In genomic region chr15:101232607-101233006, GRCm38 (mm10) we compare ENCODE assay signal across 14 mouse cellular contexts. TPM values are rescaled to one million over a fixed set of nuclear protein-coding genes. Genes with fewer than 3 reads are reported as not detected.
DNase-seq lines count a peak whose midpoint lies in the region; ATAC-seq and TF ChIP-seq lines count a peak whose summit lies in the region.
"Had no signal": no experiment of that assay in that cellular context is flagged by ENCODE, and none has a peak within 500 bp of the region (broad histone marks: within the 10 kb centered on the region; RNA-seq: fewer than 3 reads in every experiment).

No protein-coding gene starts in this region.

- intact Hi-C loops in left cerebral cortex, adult 2 months (cut with DNase I), result no loop called here
- intact Hi-C loops in left cerebral cortex, postnatal 36 days (cut with DNase I), result no loop called here

- no peak overlapping the region for H3K9ac ChIP-seq in limb, embryonic 15.5 days
- H3K9ac ChIP-seq: forebrain, embryonic 15.5 days; liver, embryonic 13.5 days had no signal

- 42% methylated on average over 4 of the region's 4 CpGs for WGBS in limb, embryonic 15.5 days

- peak overlapping the region; percentile 72 for H3K27ac ChIP-seq in left cerebral cortex, adult 2 months
- peak overlapping the region; percentile 27; the same call in 1 of the 2 replicates for H3K27ac ChIP-seq in limb, embryonic 15.5 days
- H3K27ac ChIP-seq: forebrain, embryonic 15.5 days; liver, embryonic 13.5 days had no signal

- DNase-seq in left cerebral cortex, adult 2 months (ENCODE audit: extremely low spot score in 1 of 2, low spot score in 2 of 2), result no peak
- DNase-seq in left cerebral cortex, postnatal 36 days (ENCODE audit: low spot score in 2 of 2), result no peak
- DNase-seq in thymus, postnatal 14 days, result peak; percentile 42
- DNase-seq in thymus, adult 18-20 months, result no peak
- DNase-seq in liver (no peak), MN1 (ENCODE audit: low spot score) (no peak)
- DNase-seq: adrenal gland, postnatal 10 days; kidney, postnatal 14 days; layer of hippocampus, postnatal 36 days; liver, embryonic 13.5 days; right cerebral cortex, postnatal 4 days had no signal

- peaks cover 35% of the 10 kb centered on the region for H3K36me3 ChIP-seq in limb, embryonic 15.5 days

- no peaks in the 10 kb centered on the region for H3K27me3 ChIP-seq in limb, embryonic 15.5 days
- H3K27me3 ChIP-seq: forebrain, embryonic 15.5 days had no signal

- no peak for ATAC-seq in limb, embryonic 15.5 days (ENCODE audit: insufficient number of reproducible peaks, low FRiP score, low TSS enrichment, low read depth)
- ATAC-seq: forebrain, embryonic 15.5 days; inflammation-experienced regulatory T-cells, adult 6 months had no signal

- H3K4me2 ChIP-seq in limb, embryonic 15.5 days, result no peak overlapping the region
- H3K4me2 ChIP-seq: forebrain, embryonic 15.5 days; liver, embryonic 13.5 days had no signal

- H3K9me3 ChIP-seq in limb, embryonic 15.5 days, result no peaks in the 10 kb centered on the region
- H3K9me3 ChIP-seq: forebrain, embryonic 15.5 days; liver, embryonic 13.5 days had no signal

- no peak overlapping the region for H3K4me3 ChIP-seq in left cerebral cortex, adult 2 months
- H3K4me3 ChIP-seq in limb, embryonic 15.5 days, result no peak overlapping the region
- H3K4me3 ChIP-seq: forebrain, embryonic 15.5 days; liver, embryonic 13.5 days had no signal

- peaks cover 68% of the 10 kb centered on the region for H3K4me1 ChIP-seq in limb, embryonic 15.5 days

- TF ChIP-seq CTCF in left cerebral cortex, adult 2 months (IDR thresholded peaks at IDR 0.05), result no peak

RNA-seq across cellular contexts. Expression of gene Grasp, which starts 8.6 kb away (rescaled TPM):
- total RNA-seq in left cerebral cortex, adult 2 months (2021), result 100 to 1,000 TPM in 1 of 2 experiments, 10 to 100 TPM in 1; 89.7 to 107 TPM
- 10 to 100 TPM; 76.3 to 89.5 TPM for total RNA-seq in left cerebral cortex, postnatal 36 days (2021)
- polyA plus RNA-seq in limb, embryonic 15.5 days (2015; fragmentation: Nextera tagmentation; extraction: Ambion mirVana), result 5.3 and 7.2 TPM in 2 replicates

RNA-seq across cellular contexts. Expression of gene Nr4a1, which starts 21.5 kb away (rescaled TPM):
- 100 to 1,000 TPM; 155 to 210 TPM for total RNA-seq in left cerebral cortex, adult 2 months (2021)
- 100 to 1,000 TPM in 1 of 2 experiments, 10 to 100 TPM in 1; 60.5 to 156 TPM for total RNA-seq in left cerebral cortex, postnatal 36 days (2021)
- polyA plus RNA-seq in limb, embryonic 15.5 days (2015; fragmentation: Nextera tagmentation; extraction: Ambion mirVana), result 14.7 and 18.4 TPM in 2 replicates

RNA-seq across cellular contexts. Expression of gene Atg101, which starts 51.5 kb away (rescaled TPM):
- total RNA-seq in left cerebral cortex, adult 2 months (2021), result 10 to 100 TPM; 41.9 to 44.5 TPM
- 10 to 100 TPM; 43.5 to 45.5 TPM for total RNA-seq in left cerebral cortex, postnatal 36 days (2021)
- polyA plus RNA-seq in limb, embryonic 15.5 days (2015; fragmentation: Nextera tagmentation; extraction: Ambion mirVana), result 69.7 and 69.9 TPM in 2 replicates

RNA-seq across cellular contexts. Expression of gene Acvr1b, which starts 58.7 kb away (rescaled TPM):
- total RNA-seq in left cerebral cortex, adult 2 months (2021), result 100 to 1,000 TPM; 102 to 114 TPM
- total RNA-seq in left cerebral cortex, postnatal 36 days (2021), result 100 to 1,000 TPM; 110 to 118 TPM
- polyA plus RNA-seq in limb, embryonic 15.5 days (2015; fragmentation: Nextera tagmentation; extraction: Ambion mirVana), result 8.4 and 10.9 TPM in 2 replicates
